Mouse (Mus musculus): ENCODE measurements around the gene Fgfr1op.

DNA sequence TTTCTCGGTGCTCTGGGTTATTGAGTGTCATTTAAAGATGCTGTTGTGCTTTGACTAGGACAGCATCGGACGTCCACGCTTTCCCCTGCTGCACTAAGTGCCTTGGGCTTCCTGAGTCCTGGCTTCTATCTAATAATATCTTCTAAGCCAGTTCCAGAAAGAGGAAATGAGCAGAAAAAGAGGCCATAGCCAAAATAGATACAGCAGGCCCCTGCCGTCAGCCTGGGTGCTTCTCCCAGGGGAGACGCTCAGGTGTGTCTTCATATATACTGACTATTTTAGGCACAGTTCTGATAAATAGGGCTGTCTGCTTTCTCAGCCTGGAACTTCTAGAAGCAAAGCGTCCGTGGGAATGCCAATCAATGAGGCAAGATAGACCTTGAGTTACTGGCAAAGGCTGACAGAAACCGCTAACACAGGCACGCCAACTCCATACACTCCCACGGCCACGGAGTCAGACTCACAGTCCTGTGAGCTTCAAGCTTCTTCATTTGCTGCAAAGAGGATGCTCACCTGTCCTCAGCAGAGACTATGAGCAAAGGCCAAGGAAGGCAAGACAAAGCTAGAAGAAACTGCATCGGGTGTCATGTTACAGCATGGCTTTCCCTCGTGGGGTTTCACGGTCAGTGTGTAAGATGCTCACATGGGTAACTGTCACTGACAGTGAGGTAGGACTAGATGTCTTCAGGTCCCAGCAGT, 72.9 kb downstream of the Fgfr1op start:
- no peak for TF ChIP-seq CTCF (conservative IDR thresholded peaks at IDR 0.05; ENCODE audit: insufficient read depth, insufficient read length, low read depth, low read length)
- no peak for TF ChIP-seq POLR2A (IDR thresholded peaks at IDR 0.05; ENCODE audit: low read depth, low read length)
